Mouse (Mus musculus) C2C12 (cell line): ENCODE measurements around the gene Pbp2. TPM values are rescaled to one million over a fixed set of nuclear protein-coding genes. Genes with fewer than 3 reads are reported as not detected.

ENCODE experiments used
- H3K27me3 ChIP-seq: one replicate; pipeline ENCODE4 v1.6.1; 2011; ENCODE audit not compliant: control insufficient read depth, insufficient read depth, insufficient read length
- H3K36me3 ChIP-seq: one replicate; pipeline ENCODE4 v1.6.1; 2011; ENCODE audit not compliant: control insufficient read depth, insufficient read depth
- H3K4me3 ChIP-seq: one replicate; pipeline ENCODE4 v1.5.1; 2011; ENCODE audit warnings: mild to moderate bottlenecking, control low read depth; ENCODE audit not compliant: poor library complexity, insufficient read depth, severe bottlenecking
- H3K79me2 ChIP-seq: one replicate; pipeline ENCODE4 v1.6.1; 2011; ENCODE audit not compliant: control insufficient read depth, insufficient read depth
- H3K79me3 ChIP-seq: one replicate; pipeline ENCODE4 v1.6.1; 2011; ENCODE audit warnings: low read depth, control low read depth
- H3ac ChIP-seq: one replicate; pipeline ENCODE3; 2011; ENCODE audit warnings: low read depth; ENCODE audit not compliant: control insufficient read depth, insufficient read length
- CEBPB ChIP-seq: IDR thresholded peaks from one replicate; pipeline ENCODE4 v1.6.1; 2011; ENCODE audit warnings: low read depth, mild to moderate bottlenecking, control low read depth, moderate library complexity
- CTCF ChIP-seq: IDR thresholded peaks from one replicate; pipeline ENCODE4 v1.5.1; 2011; ENCODE audit not compliant: control insufficient read depth, insufficient read depth, insufficient read length
- FOSL1 ChIP-seq: IDR thresholded peaks from one replicate; pipeline ENCODE4 v1.8.0; 2011; ENCODE audit warnings: mild to moderate bottlenecking, low read length; ENCODE audit not compliant: poor library complexity, insufficient read depth, severe bottlenecking
- MAX ChIP-seq: IDR thresholded peaks from one replicate; pipeline ENCODE4 v1.6.1; 2011; ENCODE audit warnings: mild to moderate bottlenecking, control low read depth
- MYOD1 ChIP-seq: IDR thresholded peaks from one replicate; pipeline ENCODE4 v1.6.1; 2011; ENCODE audit warnings: low read depth; ENCODE audit not compliant: control insufficient read depth, insufficient read length
- MYOG ChIP-seq: IDR thresholded peaks from one replicate; pipeline ENCODE4 v1.6.1; 2011; ENCODE audit not compliant: control insufficient read depth, insufficient read length; ENCODE audit errors: extremely low read depth
- USF1 ChIP-seq: IDR thresholded peaks from one replicate; pipeline ENCODE4 v1.6.1; 2011; ENCODE audit warnings: low read depth, mild to moderate bottlenecking, control low read depth, moderate library complexity
- polyA plus RNA-seq: library from polyadenylated mRNA; unstranded; fragments of >200 nt; fragmentation: generic; extraction: Trizol; gene quantifications from one replicate; pipeline ENCODE4 v1.2.1, GENCODE M21; 2012; ENCODE audit warnings: missing spikeins

Pbp2 gene
- polyA plus RNA-seq, 1 experiment = 0.41 TPM

GRCm38 (mm10) chr6:135261124-135261523 lies 49.1 kb downstream of the Pbp2 start:
- Histone ChIP-seq H3K79me3 (no peaks in the 10 kb centered on the region), H3K4me3 (no peak overlapping the region), H3K36me3 (no peaks in the 10 kb centered on the region), H3ac (no peak overlapping the region), H3K79me2 (no peaks in the 10 kb centered on the region), H3K27me3 (no peaks in the 10 kb centered on the region)
- TF ChIP-seq MYOG (no peak), CTCF (no peak), CEBPB (no peak), FOSL1 (no peak), MYOD1 (no peak), USF1 (no peak), MAX (no peak)

GRCm38 (mm10) chr6:135260435-135260834 lies 49.8 kb downstream of the Pbp2 start:
- H3K79me2 ChIP-seq = no peaks in the 10 kb centered on the region
- no peak for TF ChIP-seq CTCF

More at GRCm38 (mm10) chr6:135260435-135260834, 49.8 kb downstream of the Pbp2 start:
- Histone ChIP-seq H3K36me3 (no peaks in the 10 kb centered on the region), H3ac (no peak overlapping the region), H3K79me3 (no peaks in the 10 kb centered on the region), H3K4me3 (no peak overlapping the region), H3K27me3 (no peaks in the 10 kb centered on the region)

Other genes starting within 250 kb of the Pbp2 start
- 34.2 TPM for gene Gprc5a, start 244.8 kb downstream of the Pbp2 start, polyA plus RNA-seq
- gene Gprc5d, start 192.1 kb downstream of the Pbp2 start, polyA plus RNA-seq = not detected
- 4.6 TPM for gene Fam234b, start 112.4 kb downstream of the Pbp2 start, polyA plus RNA-seq
- gene Hebp1, start 112.4 kb downstream of the Pbp2 start, polyA plus RNA-seq = 18.4 TPM
- gene Gsg1, start 56.1 kb downstream of the Pbp2 start, polyA plus RNA-seq = 0.15 TPM
- 222 TPM for gene Emp1, start 52.1 kb upstream of the Pbp2 start, polyA plus RNA-seq